Mouse (Mus musculus) myocyte (in vitro differentiated cells): Measurements from ENCODE around the gene Milr1.

Experiments used
- CEBPB ChIP-seq: IDR thresholded peaks from 2 replicates; pipeline ENCODE4 v1.6.1; 2011; ENCODE audit warnings: mild to moderate bottlenecking, moderate library complexity; ENCODE audit not compliant: poor library complexity, insufficient read depth, severe bottlenecking
- MAX ChIP-seq: IDR thresholded peaks from one replicate; pipeline ENCODE4 v1.6.1; 2011; ENCODE audit warnings: low read depth, mild to moderate bottlenecking, control low read depth
- MYOG ChIP-seq, 3 experiments: IDR thresholded peaks; one replicate each; pipeline ENCODE4 v1.6.1; 2011; ENCODE audit warnings: control low read depth in 2 of 3, low read depth in 2 of 3, mild to moderate bottlenecking in 2 of 3; ENCODE audit not compliant: insufficient read length in 2 of 3, control insufficient read depth in 1 of 3, insufficient read depth in 1 of 3
- POLR2A ChIP-seq: IDR thresholded peaks from one replicate; pipeline ENCODE4 v1.6.1; 2011; ENCODE audit warnings: low read depth, mild to moderate bottlenecking, control low read depth, moderate library complexity; ENCODE audit not compliant: insufficient read length
- POLR2AphosphoS2 ChIP-seq: IDR thresholded peaks from one replicate; pipeline ENCODE4 v1.6.1; 2011; ENCODE audit warnings: low read depth, control low read depth; ENCODE audit not compliant: insufficient read length
- USF1 ChIP-seq: IDR thresholded peaks from one replicate; pipeline ENCODE4 v1.6.1; 2011; ENCODE audit warnings: low read depth, mild to moderate bottlenecking, control low read depth, moderate library complexity

DNA sequence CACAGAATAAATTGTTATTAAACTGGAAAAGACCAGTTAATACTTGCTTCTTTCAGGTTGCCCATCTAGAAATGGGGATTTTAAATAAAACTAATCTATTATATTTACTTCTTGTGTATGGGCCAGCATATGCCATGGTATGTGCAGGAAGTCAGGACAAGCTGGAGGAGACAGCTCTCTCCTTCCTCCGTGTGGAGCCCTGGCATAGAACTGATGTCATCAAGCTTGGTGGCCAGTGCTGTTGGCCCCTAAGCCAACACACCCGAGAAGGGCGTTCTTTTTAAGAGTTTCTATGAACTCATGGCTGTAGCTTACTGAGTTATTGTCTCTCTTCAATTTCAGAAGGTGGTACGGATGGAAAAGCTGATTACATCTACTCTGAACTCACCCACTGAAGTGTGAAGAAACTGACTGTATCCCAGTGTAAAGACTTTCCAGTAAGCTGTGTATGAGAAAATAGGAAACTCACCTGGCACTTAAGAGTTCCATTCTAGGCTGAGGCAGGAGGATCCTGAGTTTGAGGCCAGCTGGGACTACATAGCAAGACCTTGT is 15.7 kb downstream of the Milr1 start:
- TF ChIP-seq MYOG (IDR thresholded peaks at IDR 0.05; ENCODE audit: control insufficient read depth in 1 of 3, insufficient read depth in 1 of 3, insufficient read length in 2 of 3, low read depth in 2 of 3) (no peak), POLR2A (no peak), POLR2AphosphoS2 (no peak), CEBPB (no peak), MAX (no peak), USF1 (no peak)
